Mouse (Mus musculus): ENCODE measurements at regions not wholly inside any gene's neighbourhood (a gene's known extent, or its start where the extent isn't known, plus 50 kb on each side); places are given as distances from the start of the nearest gene placed in this dataset.

DNA sequence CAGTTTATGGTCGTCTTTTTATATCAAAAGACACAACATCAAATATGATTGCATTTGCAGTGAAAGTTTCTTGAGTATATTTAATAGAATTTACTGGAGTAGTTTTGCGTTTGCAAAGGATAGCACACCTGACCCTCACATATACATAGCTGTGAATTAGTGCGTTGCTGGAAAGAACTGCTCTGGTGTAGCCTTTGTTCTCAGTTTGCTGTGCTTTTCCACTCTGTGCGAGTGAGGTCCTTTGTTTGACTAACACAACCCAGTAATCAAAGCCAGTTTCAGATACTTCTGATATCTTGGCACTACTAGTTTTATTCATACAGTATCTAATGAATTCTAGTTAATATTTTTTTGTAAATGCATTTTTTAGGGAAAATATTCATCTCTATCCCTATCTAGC, 84.7 kb downstream of the Trim52 start:
- no peak for DNase-seq

DNA sequence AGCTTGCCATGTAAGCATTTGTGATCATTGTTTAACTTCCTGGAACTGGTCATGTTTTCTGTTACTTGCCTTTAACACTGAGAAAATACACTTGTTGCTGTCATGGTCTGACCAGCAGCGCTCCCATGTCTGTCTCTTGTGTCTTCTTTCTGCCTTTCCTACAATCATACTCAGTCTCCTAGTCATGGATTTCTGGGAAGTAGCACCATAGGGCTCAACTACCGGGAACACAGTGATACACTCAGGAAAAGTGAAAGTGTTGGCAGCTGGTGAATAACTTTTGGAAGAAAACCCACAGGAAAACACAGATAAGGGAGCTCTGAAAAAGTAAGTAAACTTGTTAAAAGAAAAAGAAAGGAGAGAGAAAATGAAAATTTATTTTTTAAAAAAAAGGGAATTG, 87.6 kb downstream of the Trim52 start:
- DNase-seq: no peak

DNA sequence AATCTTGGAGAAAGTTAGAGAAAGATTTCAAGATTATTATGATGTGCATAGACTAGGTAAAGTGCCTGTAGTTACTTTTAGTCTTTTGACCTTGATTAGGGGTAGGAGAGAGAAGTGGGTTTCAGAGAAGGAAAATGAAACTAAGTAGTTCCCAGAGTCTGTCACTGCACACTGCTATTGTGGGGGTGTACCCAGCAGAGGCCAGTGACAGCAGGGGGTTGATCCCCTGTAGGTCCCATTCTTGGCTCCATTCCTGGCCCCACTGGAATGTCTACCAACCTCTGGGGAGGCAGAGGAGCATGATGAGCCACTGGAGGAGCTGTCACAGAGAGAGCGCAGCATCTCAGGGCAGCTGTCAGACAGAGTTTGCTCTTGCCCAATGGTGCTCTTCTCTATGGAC, 88.1 kb downstream of the Trim52 start:
- DNase-seq: no peak

DNA sequence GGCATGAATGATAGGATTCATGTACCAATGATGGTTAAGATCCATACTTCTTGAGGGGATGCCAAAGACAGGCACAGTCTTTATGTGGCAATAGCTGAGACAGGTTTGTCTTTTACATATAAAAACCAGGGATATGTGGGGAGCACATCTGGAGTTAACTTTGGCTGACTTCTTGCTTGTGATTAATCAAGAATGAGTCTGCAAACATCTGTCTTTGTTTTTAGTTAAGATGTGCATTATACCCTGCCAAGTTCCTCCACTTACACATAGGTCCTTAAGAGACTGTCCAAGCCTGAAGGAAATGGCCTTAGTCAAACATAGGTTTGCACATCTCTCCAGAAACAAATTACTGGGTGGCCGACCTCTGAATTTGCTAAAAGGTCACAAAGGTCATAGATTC, 91.8 kb downstream of the Trim52 start:
- no peak for DNase-seq

DNA sequence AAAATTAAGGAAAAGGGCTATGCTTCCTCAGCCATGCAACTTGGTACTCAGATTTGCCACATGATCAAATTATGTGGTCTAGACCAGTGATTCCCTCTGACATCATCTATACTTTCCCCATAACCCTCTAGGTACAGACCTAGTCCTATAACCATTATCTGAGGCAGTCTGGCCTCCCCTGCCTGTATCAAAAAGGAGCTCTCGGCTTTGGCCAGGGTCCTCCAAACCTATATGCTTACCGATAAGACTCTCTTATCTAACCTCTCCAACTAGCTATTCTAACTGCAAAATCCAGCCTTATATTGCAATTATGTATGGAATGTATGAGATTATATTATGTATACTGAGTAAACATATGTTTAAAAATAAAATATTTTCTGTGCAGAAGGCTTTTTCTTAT, 93.1 kb downstream of the Trim52 start:
- no peak for DNase-seq

DNA sequence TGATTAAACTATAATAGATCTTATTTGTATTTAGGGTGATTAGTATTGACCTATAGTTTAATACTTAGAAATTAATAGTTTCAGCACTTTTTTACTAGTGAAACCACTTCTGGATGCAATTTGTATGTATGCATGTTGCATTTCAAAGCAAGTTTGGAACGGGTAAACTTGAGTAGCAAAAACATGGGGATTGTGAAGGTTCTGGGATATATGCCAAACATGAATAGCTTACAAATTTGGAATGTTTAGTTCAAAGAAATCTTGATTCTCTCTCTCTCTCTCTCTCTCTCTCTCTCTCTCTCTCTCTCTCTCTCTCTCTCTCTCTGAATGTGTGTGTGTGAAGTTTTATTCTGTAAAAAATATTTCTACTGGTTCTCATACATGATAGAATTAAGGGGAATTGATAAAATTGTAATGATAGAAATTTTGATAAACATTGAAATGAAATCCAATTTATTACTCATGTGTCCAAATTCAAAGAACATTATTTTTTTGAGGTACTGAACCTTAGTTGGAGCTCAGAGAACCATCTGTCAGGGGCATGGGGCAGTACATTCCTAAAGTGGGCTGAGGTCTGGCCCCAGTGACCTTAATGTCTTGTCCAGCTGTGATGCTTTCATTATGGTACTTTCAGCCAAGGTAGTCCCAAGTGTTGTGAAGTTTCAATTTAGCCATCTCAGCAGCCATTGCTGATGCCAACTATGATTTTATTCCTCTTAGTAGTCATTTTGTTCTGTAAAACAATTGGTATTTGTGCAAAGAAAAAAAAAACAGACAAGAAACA, 93.7 kb downstream of the Trim52 start:
- no peak for DNase-seq

DNA sequence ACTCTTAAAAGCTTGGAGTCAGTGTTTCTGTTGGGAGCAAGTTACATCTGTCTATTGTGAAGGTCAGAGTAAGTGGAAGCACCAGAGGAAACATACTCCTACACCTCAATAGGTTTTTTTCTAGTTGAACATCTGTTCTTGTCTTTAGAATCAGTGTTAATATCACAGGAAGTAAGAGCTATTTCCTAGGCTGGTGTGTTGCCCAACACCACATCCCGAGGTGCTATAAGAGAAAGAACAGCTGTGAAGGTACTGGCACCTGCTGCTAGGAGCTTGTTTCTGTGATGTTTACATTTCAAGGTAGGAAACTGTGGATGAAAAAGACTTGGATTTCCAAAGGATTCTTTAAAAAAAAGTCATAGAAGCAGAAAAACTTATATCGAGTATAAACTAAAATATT, 105.1 kb downstream of the Trim52 start:
- no peak for DNase-seq

DNA sequence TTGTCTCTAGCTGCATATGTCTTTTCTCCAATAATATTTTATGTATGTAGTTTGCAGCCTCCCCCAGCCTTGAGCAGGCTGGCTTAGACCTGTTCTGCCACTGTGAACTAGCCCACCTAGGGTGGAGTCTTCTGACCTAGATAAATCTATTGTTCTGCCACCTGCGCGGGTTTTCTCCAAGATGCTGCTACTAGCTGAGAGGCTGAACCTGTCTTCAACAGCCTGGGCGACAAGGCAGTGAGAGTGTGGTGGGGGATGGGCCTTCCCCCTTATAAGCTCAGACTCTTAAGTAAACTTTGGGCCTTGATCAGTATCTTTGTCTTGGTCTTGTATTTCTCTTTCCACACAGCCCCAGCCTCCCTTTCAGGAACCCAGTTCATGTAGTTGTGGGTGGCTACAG, 111.7 kb downstream of the Trim52 start:
- no peak for DNase-seq

DNA sequence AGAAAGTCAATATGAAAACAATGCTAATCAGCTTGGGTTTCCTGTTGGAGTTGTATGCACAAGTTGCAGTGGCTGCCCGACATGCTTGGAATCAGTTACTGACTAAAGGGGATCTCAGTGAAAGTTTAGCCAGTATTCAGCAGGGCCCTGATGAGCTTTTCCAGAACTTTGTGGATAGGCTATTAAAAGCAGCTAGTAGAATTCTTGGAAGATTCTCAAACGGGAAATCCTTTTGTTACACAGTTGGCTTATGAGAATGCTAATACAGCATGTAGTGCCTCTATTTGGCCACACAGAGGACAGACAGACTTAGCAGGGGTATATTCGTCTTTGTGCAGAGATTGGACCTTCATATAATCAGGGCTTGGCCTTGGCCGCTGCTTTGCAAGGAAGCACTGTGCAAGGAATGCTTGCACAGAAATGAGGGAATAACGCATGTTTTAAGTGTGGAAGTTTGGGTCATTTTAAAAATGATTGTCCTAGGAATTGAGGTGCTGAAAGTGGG, 113.3 kb downstream of the Trim52 start:
- DNase-seq: no peak

DNA sequence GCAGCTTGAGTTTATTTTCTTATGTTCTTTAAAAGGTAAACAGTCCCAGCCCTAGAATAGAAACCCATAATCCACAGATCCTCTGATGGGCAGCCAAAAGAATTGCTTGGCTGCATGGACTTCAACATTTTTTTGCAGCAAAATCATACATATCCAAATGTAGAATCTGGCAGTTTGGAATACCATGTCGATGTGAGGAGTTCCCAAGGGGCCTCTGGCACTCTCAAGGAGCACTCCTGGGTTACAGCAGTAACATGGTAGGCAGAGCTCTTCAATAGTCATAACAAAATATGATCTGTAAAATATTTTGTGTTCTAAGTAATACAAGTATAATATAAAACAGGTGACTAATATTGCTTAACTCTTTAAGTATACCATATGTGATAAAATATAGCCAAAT, 119.4 kb downstream of the Trim52 start:
- no peak for DNase-seq

DNA sequence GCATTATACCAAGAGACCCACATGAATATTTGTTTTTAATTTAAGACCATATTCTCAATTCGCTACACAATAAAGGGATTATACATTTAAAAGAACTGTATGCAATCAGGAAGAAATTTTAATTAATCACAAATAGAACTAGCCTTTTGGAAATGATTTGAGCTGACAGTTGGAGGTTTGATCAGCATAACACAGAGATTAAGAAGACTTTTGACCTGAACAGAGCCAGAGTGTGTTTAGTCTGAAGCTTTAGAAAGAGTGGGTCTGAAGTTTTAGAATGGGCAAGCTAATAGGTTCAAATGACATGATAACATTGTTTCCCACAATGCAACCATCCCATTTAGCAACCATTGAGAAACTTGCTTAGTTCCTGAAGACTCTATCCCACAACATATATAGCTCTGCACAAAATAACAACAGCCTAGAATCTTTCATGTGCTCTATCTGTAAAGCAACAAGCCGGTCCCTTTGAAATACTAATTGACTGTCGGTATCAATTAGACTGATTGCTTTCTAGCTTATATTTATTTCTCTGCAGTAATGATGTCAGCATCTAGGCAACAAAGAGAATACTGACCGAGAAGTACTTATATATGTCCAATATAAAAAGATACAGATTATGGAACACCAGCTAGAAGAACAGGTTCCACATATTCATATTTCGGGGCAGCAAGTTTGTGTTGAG, 135.9 kb downstream of the Trim52 start:
- no peak for DNase-seq

DNA sequence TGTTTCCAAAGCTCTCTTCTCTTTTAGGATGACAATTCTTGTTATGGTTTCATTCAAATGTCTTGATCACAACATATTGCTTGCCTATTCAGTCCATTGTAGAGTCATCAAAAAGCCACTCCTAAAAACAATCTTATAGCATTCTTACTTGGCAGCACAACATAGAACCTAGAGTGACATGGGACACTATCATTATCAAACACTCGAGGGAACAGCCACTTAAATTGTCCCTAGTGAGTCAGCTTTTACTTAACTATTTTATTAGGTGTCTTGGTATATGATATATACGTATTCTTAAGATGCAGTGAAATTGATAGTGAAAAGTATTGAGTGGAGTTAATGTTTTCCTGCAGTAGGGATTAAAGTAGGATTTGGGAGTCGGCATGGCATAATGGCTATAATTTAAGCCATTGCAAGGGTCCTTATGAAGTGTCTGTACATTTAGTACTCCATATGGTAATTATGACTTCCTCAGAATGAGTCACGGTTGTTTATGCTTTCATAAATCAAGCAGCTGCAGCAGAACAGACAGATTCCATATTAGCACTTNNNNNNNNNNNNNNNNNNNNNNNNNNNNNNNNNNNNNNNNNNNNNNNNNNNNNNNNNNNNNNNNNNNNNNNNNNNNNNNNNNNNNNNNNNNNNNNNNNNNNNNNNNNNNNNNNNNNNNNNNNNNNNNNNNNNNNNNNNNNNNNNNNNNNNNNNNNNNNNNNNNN, 153.6 kb downstream of the Trim52 start:
- DNase-seq: no peak

DNA sequence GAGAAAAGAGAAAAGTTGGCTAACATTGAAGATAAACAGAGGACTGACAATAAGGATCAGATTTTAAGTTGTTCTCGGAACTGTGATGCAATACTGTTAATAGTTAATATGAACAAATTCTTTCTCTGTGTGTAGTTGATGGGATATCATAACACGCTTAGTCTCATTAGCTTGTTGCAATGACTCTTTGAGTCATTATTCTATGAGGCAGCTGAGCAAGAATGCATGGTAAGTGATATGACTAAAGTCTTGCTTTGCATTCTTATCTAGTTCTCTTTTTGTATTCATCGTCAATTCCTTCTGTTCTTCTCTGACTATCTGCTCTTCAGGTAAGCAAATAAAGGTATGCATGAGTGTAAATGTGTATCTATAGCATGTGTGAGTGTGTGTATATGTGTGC, 159.3 kb downstream of the Trim52 start:
- no peak for DNase-seq

DNA sequence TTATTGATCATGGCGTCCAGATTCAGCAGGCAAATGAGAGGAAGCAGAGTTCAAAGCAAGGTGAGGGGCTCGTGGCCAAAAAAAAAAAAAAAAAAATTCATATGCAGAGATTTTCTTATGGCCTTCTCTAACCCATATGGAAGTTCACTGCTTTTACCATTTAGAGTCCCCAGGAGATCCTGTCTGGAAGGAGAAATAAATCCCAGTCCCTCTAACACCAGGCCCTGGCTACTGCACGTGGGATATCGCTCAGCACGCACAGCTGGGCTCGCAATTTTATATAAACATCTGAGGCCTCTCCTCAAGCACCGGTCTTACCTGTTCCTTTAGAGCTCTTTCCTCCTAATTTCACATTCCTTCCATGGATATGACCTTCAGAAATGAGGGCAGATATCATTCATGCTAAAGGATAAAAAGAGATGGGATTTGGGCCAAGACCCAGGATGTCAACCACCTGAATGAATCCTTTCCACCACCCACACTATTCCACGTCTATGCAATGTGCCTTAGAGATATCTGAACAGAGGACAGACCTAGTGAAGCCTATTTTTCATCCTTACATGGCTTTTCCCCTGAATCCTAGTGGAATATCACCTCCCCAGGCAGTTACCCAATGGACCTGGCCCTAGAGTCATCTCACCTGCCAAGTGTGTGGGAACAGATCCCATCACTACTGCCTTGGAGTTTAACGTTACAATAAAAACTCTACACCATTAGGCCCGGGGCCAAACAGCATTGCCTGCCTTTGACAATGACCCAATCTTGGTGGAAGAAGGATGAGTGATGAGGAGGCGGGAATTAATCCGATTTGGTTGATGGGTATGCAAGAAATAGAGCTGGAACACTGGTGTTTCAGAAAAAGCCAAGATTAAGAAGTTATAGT, 161.9 kb downstream of the Trim52 start:
- no peak for DNase-seq

DNA sequence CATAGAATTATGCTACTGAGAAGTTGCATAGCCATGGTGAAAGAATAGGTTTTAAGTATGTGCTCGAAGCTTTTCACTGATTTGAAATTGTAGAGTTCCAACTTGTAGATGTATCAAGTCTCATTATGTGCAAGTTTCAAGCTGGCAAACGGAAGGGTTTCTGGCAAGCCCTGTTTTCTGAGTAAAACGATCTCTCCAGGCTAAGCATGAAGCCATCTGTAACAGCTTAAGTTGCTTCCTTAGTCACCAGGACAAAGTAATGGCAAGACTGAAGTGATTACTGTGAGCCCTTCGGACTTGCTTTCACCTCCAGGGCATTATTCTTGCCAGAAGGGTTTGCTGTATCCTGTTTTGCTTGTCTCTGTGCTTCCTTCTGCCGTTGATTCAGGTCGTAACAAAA, 163.7 kb downstream of the Trim52 start:
- no peak for DNase-seq

DNA sequence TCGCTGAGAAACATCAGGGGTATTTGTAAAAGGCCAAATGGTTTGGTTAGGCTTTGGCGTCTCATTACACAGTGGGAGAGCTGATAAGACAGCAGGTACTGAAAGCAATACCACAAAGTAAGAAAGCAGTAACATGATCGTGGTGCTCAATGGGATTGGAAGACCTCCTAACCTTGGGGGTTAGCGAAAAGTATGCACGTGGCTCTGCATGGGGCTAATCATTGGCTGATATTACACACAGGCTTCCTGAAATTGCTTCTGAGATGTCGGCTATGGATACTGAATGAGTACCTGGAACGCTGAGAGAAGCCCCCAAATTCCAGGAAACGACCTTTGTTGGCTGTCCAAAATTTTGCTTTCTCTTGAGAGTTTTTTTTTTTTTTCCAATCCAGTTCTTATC, 207.6 kb downstream of the Trim52 start:
- DNase-seq: no peak

DNA sequence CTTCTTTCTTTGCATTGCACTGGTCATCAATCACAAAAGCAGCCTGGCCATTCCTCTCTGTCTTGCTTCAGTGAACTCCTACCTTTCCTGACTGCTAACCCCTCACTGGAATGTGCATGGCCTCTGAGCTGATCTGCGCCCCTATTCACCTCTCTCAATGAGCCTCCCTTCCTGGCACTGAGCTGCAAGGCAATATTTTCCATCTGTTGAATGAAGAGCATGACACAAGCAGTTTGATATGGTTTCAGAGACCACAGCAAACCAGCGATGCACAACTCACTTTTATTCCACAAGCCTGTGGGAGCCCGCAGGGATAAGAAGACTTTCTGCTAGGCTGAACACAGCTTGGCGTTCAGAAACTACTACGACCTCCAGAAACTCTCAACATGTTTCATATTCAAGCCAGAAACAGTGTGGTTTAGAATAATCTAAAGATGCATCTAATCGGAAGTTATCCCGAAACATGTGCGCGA, 208.1 kb downstream of the Trim52 start:
- DNase-seq: no peak

DNA sequence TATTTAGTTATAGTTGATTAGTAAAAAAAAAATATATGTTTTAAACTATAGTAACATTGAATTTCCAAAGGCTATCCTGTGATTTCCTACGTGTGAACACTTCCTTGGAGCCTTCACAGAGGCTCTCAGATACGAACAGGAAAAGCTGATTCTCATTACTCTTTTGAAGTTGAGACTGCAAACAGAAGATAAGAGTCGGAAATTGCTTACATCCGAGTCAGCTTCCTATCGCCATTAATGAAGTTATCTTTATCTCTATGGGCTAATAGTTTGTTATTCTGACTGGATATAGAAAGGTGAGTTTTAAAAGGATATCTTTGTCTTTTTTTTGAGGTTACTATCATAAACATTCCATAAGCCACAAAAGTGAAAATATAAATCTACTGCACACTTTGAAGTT, 212.8 kb downstream of the Trim52 start:
- DNase-seq: no peak

DNA sequence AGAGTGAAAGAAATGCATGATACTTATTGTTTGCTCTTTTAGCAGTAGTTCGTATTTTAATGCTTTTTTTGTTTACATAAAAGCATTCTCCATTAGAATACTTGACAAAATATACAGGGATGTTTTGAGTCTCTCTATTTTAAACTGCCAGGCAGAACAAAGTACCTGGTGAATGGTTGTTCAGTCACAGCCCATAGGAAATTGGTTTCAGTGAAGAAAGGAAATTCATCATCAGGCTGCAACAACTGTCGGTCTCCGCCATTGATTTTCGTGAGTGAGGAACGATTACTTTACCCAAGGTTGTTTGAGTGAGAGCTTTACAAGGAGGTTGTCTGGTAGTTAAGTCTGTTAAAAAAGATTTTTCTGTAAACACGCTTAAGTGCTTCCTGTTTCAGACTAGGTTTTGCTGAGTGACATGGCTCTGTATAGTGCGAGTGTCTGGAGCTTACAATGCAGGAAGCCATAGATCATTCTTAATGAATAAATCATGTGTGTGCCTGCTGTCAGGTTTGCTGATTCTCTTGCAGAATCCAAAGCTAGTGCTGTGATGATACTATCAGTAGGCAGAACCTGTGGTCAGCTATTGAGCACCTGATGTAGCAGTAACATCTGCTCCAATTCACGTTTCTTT, 221.8 kb downstream of the Trim52 start:
- no peak for DNase-seq

DNA sequence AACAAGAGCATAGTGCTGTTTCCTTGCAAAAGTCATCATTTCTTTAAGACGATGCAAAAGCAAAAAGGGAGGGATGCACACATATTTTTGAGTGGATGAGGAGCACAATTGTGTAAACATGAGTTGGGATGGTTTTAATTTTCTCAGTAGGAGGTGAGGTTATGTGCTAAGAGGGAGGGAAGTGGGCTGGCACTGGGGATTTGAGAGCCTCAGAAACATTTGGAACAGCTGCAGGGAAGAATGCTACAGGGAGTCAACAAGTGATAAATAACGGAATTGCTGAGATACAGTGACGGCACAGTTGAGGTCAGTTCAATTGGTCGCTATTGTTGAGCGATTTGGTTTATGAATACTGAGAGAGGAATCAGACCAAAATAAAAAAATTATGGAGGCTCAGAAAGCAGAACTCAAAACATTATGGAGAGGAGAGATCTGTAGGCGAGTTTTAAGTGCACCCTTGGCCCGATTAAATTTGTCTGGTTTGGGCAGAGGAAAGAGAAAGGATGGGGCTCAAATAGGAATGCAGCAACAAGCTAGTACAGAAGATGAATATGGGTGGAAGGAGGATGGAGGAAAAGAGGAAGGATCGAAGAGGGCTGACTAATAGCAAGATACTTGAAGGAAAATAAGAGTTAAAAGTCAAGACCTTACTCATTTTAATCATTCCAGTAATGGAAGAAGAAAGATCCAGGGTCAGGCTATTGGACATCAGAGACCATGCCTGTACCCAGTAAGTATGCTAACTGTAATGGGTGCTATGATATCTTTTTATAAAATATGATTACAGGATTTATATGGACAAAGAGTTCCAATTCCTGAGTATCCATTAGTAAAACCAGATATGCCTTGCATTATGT, 259.0 kb downstream of the Trim52 start:
- no peak for DNase-seq

DNA sequence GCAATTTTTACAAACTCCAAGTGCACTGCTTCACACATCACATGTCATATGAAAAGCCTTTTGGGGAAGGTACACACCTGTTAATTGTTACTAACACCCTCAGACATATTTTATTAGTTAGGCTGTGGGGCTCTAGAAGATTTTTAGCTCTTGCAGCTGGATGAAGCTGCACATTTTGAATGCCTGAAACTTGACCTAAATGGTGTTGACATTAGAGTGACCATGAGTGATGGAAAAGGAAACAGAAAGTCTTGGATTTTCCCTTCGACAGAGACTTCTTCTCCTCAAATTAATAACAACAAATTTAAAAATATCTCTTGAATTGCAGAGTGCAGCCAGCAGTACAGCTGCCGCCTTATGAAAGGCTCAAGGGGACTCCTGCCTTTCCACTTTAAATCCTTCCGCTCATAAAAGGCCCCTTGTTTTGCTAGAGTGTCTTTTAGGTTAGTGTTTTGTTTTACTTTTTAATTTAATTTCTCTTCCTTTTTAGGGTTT, 259.7 kb downstream of the Trim52 start:
- DNase-seq: no peak

Measured in cerebellum, adult 9-10 months (tissue).